Mouse (Mus musculus) kidney, embryonic 14.5 days (tissue): Measurements from ENCODE around the gene Amz2. TPM values are rescaled to one million over a fixed set of nuclear protein-coding genes. Genes with fewer than 3 reads are reported as not detected.

Experiments
- ATAC-seq: fragments of 200-750 bp; cut with Nextera tagmentation; 2 replicates; pipeline ENCODE4 v1.8.0; 2017; ENCODE audit warnings: moderate number of reproducible peaks, mild to moderate bottlenecking, moderate TSS enrichment, moderate library complexity; ENCODE audit not compliant: low FRiP score, low TSS enrichment
- H3K27ac ChIP-seq: fragments of 300-500 bp; sonication (generic); 2 replicates; pipeline ENCODE4 v1.5.1; 2014; ENCODE audit warnings: low read depth, mild to moderate bottlenecking, low read length, moderate library complexity, mixed read lengths
- H3K27me3 ChIP-seq: fragments of 300-500 bp; sonication (generic); 2 replicates; pipeline ENCODE4 v1.6.1; 2014; ENCODE audit warnings: mild to moderate bottlenecking, low read length; ENCODE audit not compliant: control insufficient read depth, insufficient read depth
- H3K36me3 ChIP-seq: fragments of 300-500 bp; sonication (generic); 2 replicates; pipeline ENCODE4 v1.6.1; 2014; ENCODE audit warnings: low read length, mixed read lengths; ENCODE audit not compliant: control insufficient read depth, insufficient read depth
- H3K4me1 ChIP-seq: fragments of 300-500 bp; sonication (generic); 2 replicates; pipeline ENCODE4 v1.6.1; 2014; ENCODE audit warnings: low read length, mixed read lengths; ENCODE audit not compliant: control insufficient read depth, insufficient read depth
- H3K4me2 ChIP-seq: fragments of 300-500 bp; sonication (generic); replicated peaks from 2 replicates; pipeline ENCODE4 v1.6.1; 2014; ENCODE audit warnings: low read depth, mild to moderate bottlenecking, low read length
- H3K4me3 ChIP-seq: fragments of 300-500 bp; sonication (generic); 2 replicates; pipeline ENCODE4 v1.5.1; 2014; ENCODE audit warnings: mild to moderate bottlenecking, low read length
- H3K9ac ChIP-seq: fragments of 300-500 bp; sonication (generic); 2 replicates; pipeline ENCODE4 v1.6.1; 2014; ENCODE audit warnings: low read depth, mild to moderate bottlenecking, low read length, moderate library complexity
- H3K9me3 ChIP-seq: fragments of 300-500 bp; sonication (generic); 2 replicates; pipeline ENCODE4 v1.6.1; 2016; ENCODE audit warnings: low read length; ENCODE audit not compliant: control insufficient read depth
- WGBS: fragments of 180-500 bp; shearing (Covaris S2); extraction: QIAGEN DNeasy Blood & Tissue Kit; methylation state at CpG from one replicate; pipeline ENCODE4 v1.1.7; 2014; 5-methylcytosine and 5-hydroxymethylcytosine counted together
- polyA plus RNA-seq: library from polyadenylated mRNA; unstranded; fragments of >200 nt; fragmentation: Nextera tagmentation; extraction: Ambion mirVana; gene quantifications from 2 replicates; pipeline ENCODE4 v1.2.1, GENCODE M21; 2014

The Amz2 gene
- polyA plus RNA-seq, 1 experiment from 2014 or later, result 49.8 TPM

DNA sequence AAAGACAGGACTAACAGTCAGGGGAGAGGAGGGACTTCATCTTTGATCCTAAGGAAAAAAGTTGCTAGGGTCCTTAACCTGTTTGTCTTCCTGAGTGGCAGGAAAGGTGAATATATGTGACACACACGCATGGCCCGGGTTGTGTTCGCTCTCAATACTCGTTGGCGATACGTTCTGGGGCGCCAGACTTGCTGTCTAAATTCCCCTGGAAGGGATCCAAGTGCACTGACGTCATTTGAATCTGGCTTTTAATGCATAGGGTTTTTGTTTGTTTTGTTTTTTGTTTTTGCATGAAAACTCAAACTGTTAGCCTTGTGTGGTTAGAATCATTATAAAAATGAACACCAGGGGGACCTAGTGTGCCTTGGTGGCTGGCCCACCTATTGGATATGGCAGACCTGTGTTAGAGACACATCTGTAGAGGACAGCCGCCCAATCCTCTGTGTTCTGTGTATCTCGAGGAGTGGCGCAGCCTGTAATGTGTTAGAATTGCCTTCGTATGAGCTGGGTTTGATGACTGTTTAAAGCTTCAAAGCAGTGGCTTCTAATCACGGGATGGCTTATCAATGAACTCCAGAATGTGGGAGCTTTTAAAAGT is 19.8 kb downstream of the Amz2 start:
- peak; percentile 61; the same call in 1 of the 2 replicates for ATAC-seq
- WGBS, result 55% methylated on average over 13 of the region's 13 CpGs

DNA sequence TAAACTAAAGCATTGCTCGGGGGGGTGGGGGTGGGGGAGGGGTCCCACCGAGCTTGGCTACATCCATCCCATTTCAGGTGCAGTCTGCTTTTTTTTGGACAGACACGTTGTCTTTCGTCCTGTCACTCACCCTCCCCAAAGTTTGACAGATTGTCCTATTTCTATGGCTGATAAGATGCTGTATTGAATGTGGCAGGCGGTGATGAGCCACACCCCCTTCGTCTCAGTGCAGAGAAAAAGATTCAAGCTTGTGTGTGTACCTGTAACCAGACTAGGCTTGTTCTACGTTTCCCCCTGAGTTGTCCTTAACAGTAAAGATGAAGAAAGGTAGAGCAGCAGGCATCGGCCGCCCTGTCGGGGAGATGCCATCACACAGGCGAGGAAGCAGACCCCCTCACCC is 25.4 kb downstream of the Amz2 start:
- Histone ChIP-seq H3K9ac (no peak overlapping the region), H3K27ac (no peak overlapping the region), H3K4me3 (no peak overlapping the region), H3K27me3 (no peaks in the 10 kb centered on the region), H3K4me2 (no peak overlapping the region), H3K4me1 (no peaks in the 10 kb centered on the region), H3K36me3 (peaks cover 21% of the 10 kb centered on the region; the same call in 1 of the 2 replicates), H3K9me3 (no peaks in the 10 kb centered on the region)
- 90% methylated on average over 11 of the region's 11 CpGs for WGBS
- no peak for ATAC-seq

More for the DNA sequence above, 19.8 kb downstream of the Amz2 start:
- no peak overlapping the region for H3K4me3 ChIP-seq
- no peaks in the 10 kb centered on the region for H3K9me3 ChIP-seq
- no peak overlapping the region for H3K27ac ChIP-seq
- no peak overlapping the region for H3K4me2 ChIP-seq
- no peak overlapping the region for H3K9ac ChIP-seq
- no peaks in the 10 kb centered on the region for H3K27me3 ChIP-seq
- H3K4me1 ChIP-seq, result 0 out of 2 replicates have a peak, but pooled peaks cover 3% of the 10 kb centered on the region
- no peaks in the 10 kb centered on the region for H3K36me3 ChIP-seq

GRCm38 (mm10) chr11:109456261-109456660 is 30.5 kb downstream of the Amz2 start:
- no peaks in the 10 kb centered on the region for H3K27me3 ChIP-seq
- no peak overlapping the region for H3K4me2 ChIP-seq
- H3K4me1 ChIP-seq, result no peaks in the 10 kb centered on the region
- no peak overlapping the region for H3K4me3 ChIP-seq
- WGBS, result 94% methylated on average over 5 of the region's 5 CpGs
- H3K27ac ChIP-seq, result no peak overlapping the region
- peaks cover 37% of the 10 kb centered on the region; the same call in 1 of the 2 replicates for H3K36me3 ChIP-seq
- no peaks in the 10 kb centered on the region for H3K9me3 ChIP-seq
- no peak for ATAC-seq
- no peak overlapping the region for H3K9ac ChIP-seq

DNA sequence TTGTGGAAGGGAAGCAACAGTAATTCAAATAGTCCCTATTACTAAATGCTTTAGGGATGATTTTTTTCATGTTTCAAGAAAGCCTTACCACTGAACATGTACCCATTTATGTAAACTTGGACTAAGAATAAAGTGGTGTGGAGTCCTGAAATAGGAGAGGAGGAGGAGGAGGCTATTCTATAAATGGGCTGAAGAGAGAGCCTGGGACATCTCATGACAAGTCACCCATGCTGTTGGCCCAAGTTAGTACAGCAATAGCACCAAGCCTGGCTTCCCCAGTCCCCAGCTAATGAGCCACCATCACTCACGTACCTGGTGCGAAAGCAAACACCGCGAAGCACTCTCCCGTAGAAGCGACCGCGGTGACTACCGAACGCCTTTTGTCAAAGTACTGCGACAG is 32.4 kb downstream of the Amz2 start:
- H3K4me2 ChIP-seq, result no peak overlapping the region
- ATAC-seq, result no peak
- no peak overlapping the region for H3K9ac ChIP-seq
- H3K4me1 ChIP-seq, result no peaks in the 10 kb centered on the region
- H3K4me3 ChIP-seq, result no peak overlapping the region
- peaks cover 34% of the 10 kb centered on the region; the same call in 1 of the 2 replicates for H3K36me3 ChIP-seq
- no peaks in the 10 kb centered on the region for H3K9me3 ChIP-seq
- no peaks in the 10 kb centered on the region for H3K27me3 ChIP-seq
- H3K27ac ChIP-seq, result no peak overlapping the region
- WGBS, result 90% methylated on average over 11 of the region's 11 CpGs

GRCm38 (mm10) chr11:109460586-109460985 is 34.8 kb downstream of the Amz2 start:
- Histone ChIP-seq H3K27ac (no peak overlapping the region), H3K9me3 (no peaks in the 10 kb centered on the region), H3K4me2 (no peak overlapping the region), H3K27me3 (no peaks in the 10 kb centered on the region), H3K36me3 (peaks cover 23% of the 10 kb centered on the region; the same call in 1 of the 2 replicates), H3K4me1 (no peaks in the 10 kb centered on the region), H3K4me3 (no peak overlapping the region), H3K9ac (no peak overlapping the region)
- no peak for ATAC-seq
- 74% methylated on average over 5 of the region's 5 CpGs for WGBS

DNA sequence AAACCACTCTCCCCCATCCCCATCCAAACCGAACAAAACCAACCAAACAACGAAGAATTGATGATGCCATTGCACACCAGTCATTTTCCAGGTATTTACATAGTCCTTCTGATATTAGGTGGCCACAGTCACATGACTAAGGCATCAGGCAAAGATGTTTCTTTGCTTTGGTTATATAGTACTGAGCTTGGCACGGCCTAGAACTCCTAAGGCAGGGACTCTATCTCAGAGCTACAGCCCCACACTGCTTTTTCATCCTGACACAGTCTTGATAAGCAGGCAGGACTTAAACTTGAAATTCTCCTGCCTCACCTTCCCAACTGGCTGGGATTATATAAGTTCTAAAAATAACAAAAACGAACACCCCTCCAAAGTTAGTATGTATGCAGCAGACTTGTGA is 39.3 kb downstream of the Amz2 start:
- WGBS, result 94% methylated on average over 4 of the region's 4 CpGs
- no peak overlapping the region for H3K27ac ChIP-seq
- no peak overlapping the region for H3K9ac ChIP-seq
- no peak for ATAC-seq
- H3K36me3 ChIP-seq, result 0 out of 2 replicates have a peak, but pooled peaks cover 9% of the 10 kb centered on the region
- H3K4me2 ChIP-seq, result no peak overlapping the region
- no peaks in the 10 kb centered on the region for H3K9me3 ChIP-seq
- no peaks in the 10 kb centered on the region for H3K4me1 ChIP-seq
- H3K4me3 ChIP-seq, result no peak overlapping the region
- no peaks in the 10 kb centered on the region for H3K27me3 ChIP-seq

DNA sequence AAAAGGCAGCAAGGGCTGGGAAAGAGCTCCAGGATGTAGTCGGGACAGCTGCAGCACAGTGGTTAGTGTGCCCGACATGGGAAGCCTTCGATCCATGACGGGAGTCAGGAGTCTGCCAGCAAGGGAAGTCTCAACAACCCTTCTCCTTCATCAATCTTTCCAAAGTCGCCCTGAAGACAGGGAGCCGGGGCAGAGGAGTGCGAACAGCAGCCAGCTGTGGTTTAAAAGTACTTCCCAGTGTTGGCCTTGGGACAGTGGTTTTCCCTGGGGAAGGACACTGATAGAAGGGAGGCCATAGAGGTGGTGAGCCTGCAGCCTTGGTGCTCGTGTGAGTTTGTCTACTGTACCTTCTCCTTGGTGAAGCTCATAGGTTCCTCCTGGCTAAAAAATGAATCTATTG is 41.2 kb downstream of the Amz2 start:
- Histone ChIP-seq H3K4me2 (no peak overlapping the region), H3K9me3 (no peaks in the 10 kb centered on the region), H3K4me3 (no peak overlapping the region), H3K27ac (no peak overlapping the region), H3K4me1 (peaks cover 8% of the 10 kb centered on the region; the same call in 1 of the 2 replicates), H3K9ac (no peak overlapping the region), H3K36me3 (0 out of 2 replicates have a peak, but pooled peaks cover 8% of the 10 kb centered on the region), H3K27me3 (no peaks in the 10 kb centered on the region; the same call in 1 of the 2 replicates)
- 42% methylated on average over 8 of the region's 8 CpGs for WGBS
- no peak for ATAC-seq

DNA sequence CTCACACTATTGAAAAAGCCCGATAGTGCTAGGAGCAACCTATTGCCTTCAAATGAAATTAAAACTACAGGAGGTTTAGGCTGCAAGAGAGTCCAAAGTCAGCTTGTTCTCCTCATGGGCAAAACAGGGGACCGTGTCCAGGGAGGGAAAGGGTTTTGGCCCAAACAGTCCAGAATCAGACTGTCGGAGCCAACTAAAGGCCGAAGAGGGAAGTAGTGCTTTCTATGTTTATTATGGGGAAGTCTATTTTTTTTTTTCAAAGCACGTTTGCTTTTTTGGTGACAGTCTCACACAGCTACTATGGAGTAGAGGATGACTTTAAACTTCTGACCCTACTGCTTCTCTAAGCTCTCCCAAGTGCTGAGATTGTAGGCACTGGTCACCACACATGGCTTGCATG is 42.4 kb downstream of the Amz2 start:
- Histone ChIP-seq H3K9ac (no peak overlapping the region), H3K27me3 (no peaks in the 10 kb centered on the region; the same call in 1 of the 2 replicates), H3K4me2 (no peak overlapping the region), H3K4me3 (no peak overlapping the region), H3K27ac (no peak overlapping the region), H3K4me1 (peaks cover 8% of the 10 kb centered on the region; the same call in 1 of the 2 replicates), H3K36me3 (0 out of 2 replicates have a peak, but pooled peaks cover 3% of the 10 kb centered on the region), H3K9me3 (no peaks in the 10 kb centered on the region)
- no peak for ATAC-seq
- WGBS, result 87% methylated on average over 5 of the region's 5 CpGs

DNA sequence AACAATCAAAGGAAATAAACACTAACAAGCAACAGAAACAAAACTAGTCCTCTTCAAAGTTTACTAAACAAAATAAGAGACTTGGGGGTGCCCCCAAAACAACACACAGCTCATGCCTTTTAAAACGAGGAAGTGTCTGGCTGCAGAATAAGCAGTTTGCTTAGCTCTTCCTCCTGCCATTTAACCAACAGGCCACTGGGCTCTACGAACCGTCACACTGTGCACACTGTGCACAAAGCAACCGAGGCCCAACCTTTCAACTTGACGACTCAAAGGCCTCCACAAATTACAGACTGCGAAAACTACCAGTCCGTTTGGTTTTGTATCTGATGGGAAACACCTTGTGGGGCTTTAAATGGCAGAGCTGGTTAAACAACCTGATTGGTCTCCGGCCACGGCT is 44.4 kb downstream of the Amz2 start:
- Histone ChIP-seq H3K4me3 (no peak overlapping the region), H3K9me3 (no peaks in the 10 kb centered on the region), H3K9ac (no peak overlapping the region), H3K4me1 (peaks cover 8% of the 10 kb centered on the region; the same call in 1 of the 2 replicates), H3K4me2 (peak overlapping the region; percentile 21), H3K36me3 (0 out of 2 replicates have a peak, but pooled peaks cover 1% of the 10 kb centered on the region), H3K27me3 (no peaks in the 10 kb centered on the region; the same call in 1 of the 2 replicates), H3K27ac (no peak overlapping the region)
- no peak for ATAC-seq
- WGBS, result 41% methylated on average over 9 of the region's 9 CpGs
